Mouse (Mus musculus) ES-Bruce4 (cell line): ENCODE results near the gene Iqce.

Experiments used
- CTCF ChIP-seq: IDR thresholded peaks from one replicate; pipeline ENCODE4 v1.8.1; 2011; ENCODE audit warnings: low read depth, low read length
- EP300 ChIP-seq: IDR thresholded peaks from 2 replicates; pipeline ENCODE4 v1.6.1; 2011; ENCODE audit warnings: low read depth, low read length; ENCODE audit not compliant: insufficient read depth
- POLR2A ChIP-seq: IDR thresholded peaks from one replicate; pipeline ENCODE4 v1.8.1; 2011; ENCODE audit warnings: low read length; ENCODE audit not compliant: insufficient read depth

GRCm38 (mm10) chr5:140682113-140682512 is 20.1 kb downstream of the Iqce start:
- TF ChIP-seq POLR2A: no peak
- no peak for TF ChIP-seq CTCF
- no peak for TF ChIP-seq EP300
